Mouse (Mus musculus) G1E (cell line): ENCODE measurements around the gene Slc24a2.

Experiments used
- CTCF ChIP-seq: IDR thresholded peaks from 2 replicates; pipeline ENCODE4 v1.5.1; 2012; ENCODE audit warnings: low read depth, low read length, inconsistent platforms, mixed read lengths
- GATA1 ChIP-seq: IDR thresholded peaks from 2 replicates; pipeline ENCODE4 v1.6.1; 2012; ENCODE audit warnings: borderline replicate concordance, low read length, inconsistent platforms, mixed read lengths
- POLR2AphosphoS5 ChIP-seq: IDR thresholded peaks from 2 replicates; pipeline ENCODE4 v1.6.1; 2012; ENCODE audit warnings: low read depth, low read length, inconsistent platforms; ENCODE audit not compliant: insufficient replicate concordance
- TAL1 ChIP-seq: conservative IDR thresholded peaks from 2 replicates; pipeline ENCODE4 v1.6.1; 2012; ENCODE audit warnings: low read depth, low read length, inconsistent platforms, mixed read lengths

GRCm38 (mm10) chr4:87151990-87152389 lies 78.3 kb downstream of the Slc24a2 start:
- TF ChIP-seq CTCF (no peak), GATA1 (no peak), POLR2AphosphoS5 (no peak), TAL1 (no peak)
